Mouse (Mus musculus) hindbrain, embryonic 14.5 days (tissue): Measurements from ENCODE around the gene Gm17387. TPM values are rescaled to one million over a fixed set of nuclear protein-coding genes. Genes with fewer than 3 reads are reported as not detected.

ENCODE experiments used
- polyA plus RNA-seq: library from polyadenylated mRNA; unstranded; fragments of >200 nt; fragmentation: Nextera tagmentation; extraction: Ambion mirVana; gene quantifications from 2 replicates; pipeline ENCODE4 v1.2.1, GENCODE M21; 2014

Gene Gm17387
- polyA plus RNA-seq, 1 experiment from 2014 or later, result not detected

Other genes with a start within 250 kb of the Gm17387 start
- 0.47 and 0.62 TPM in 2 replicates for gene Syce1, start 241.3 kb upstream of the Gm17387 start, polyA plus RNA-seq
- gene Zfp941, start 207.0 kb upstream of the Gm17387 start, polyA plus RNA-seq, result 33.7 and 33.9 TPM in 2 replicates
- 0.31 TPM in 1 of 2 replicates, not detected in the other for gene Urah, start 194.1 kb upstream of the Gm17387 start, polyA plus RNA-seq
- gene Scgb1c1, start 183.6 kb upstream of the Gm17387 start, polyA plus RNA-seq, result not detected in 2 replicates
- gene Odf3, start 181.3 kb upstream of the Gm17387 start, polyA plus RNA-seq, result 0.14 TPM in 1 of 2 replicates, not detected in the other
- 0.35 TPM in 1 of 2 replicates, not detected in the other for gene Gm45785, start 172.8 kb upstream of the Gm17387 start, polyA plus RNA-seq
- 92.8 and 96.6 TPM in 2 replicates for gene Ric8a, start 172.2 kb upstream of the Gm17387 start, polyA plus RNA-seq
- gene Bet1l, start 171.6 kb upstream of the Gm17387 start, polyA plus RNA-seq, result 40.1 and 50.5 TPM in 2 replicates
- gene Psmd13, start 147.2 kb upstream of the Gm17387 start, polyA plus RNA-seq, result 177 and 185 TPM in 2 replicates
- 44.4 and 47.5 TPM in 2 replicates for gene Sirt3, start 146.8 kb upstream of the Gm17387 start, polyA plus RNA-seq
- not detected in 2 replicates for gene Cox8b, start 128.7 kb upstream of the Gm17387 start, polyA plus RNA-seq
- gene Nlrp6, start 108.2 kb upstream of the Gm17387 start, polyA plus RNA-seq, result 0.60 and 1.4 TPM in 2 replicates
- gene Pgghg, start 87.7 kb upstream of the Gm17387 start, polyA plus RNA-seq, result 8.2 and 9.2 TPM in 2 replicates
- 0.55 TPM in 1 of 2 replicates, not detected in the other for gene Ifitm5, start 78.8 kb upstream of the Gm17387 start, polyA plus RNA-seq
- gene Gm45717, start 73.2 kb upstream of the Gm17387 start, polyA plus RNA-seq, result not detected in 2 replicates
- gene Ifitm2, start 73.1 kb upstream of the Gm17387 start, polyA plus RNA-seq, result 201 and 234 TPM in 2 replicates
- gene Ifitm1, start 61.9 kb upstream of the Gm17387 start, polyA plus RNA-seq, result 16.8 and 21.9 TPM in 2 replicates
- 28.3 and 45.1 TPM in 2 replicates for gene Ifitm3, start 18.4 kb upstream of the Gm17387 start, polyA plus RNA-seq
- gene Ifitm6, start 11.2 kb upstream of the Gm17387 start, polyA plus RNA-seq, result 0.95 and 1.1 TPM in 2 replicates
- gene B4galnt4, start 32.0 kb downstream of the Gm17387 start, polyA plus RNA-seq, result 38.4 and 41.5 TPM in 2 replicates
- gene Pkp3, start 49.1 kb downstream of the Gm17387 start, polyA plus RNA-seq, result not detected in 2 replicates
- gene Sigirr, start 71.4 kb downstream of the Gm17387 start, polyA plus RNA-seq, result 2.5 and 3.1 TPM in 2 replicates
- gene Ano9, start 88.7 kb downstream of the Gm17387 start, polyA plus RNA-seq, result 0.27 and 0.32 TPM in 2 replicates
- gene Ptdss2, start 93.3 kb downstream of the Gm17387 start, polyA plus RNA-seq, result 86.1 and 92.0 TPM in 2 replicates
- 53.5 and 56.1 TPM in 2 replicates for gene Rnh1, start 143.7 kb downstream of the Gm17387 start, polyA plus RNA-seq
- 168 and 187 TPM in 2 replicates for gene Hras, start 164.9 kb downstream of the Gm17387 start, polyA plus RNA-seq
- gene Lrrc56, start 165.0 kb downstream of the Gm17387 start, polyA plus RNA-seq, result 6.6 and 7.6 TPM in 2 replicates
- gene Lmntd2, start 184.9 kb downstream of the Gm17387 start, polyA plus RNA-seq, result 0.20 and 0.66 TPM in 2 replicates
- gene Rassf7, start 186.7 kb downstream of the Gm17387 start, polyA plus RNA-seq, result 20.2 and 23.5 TPM in 2 replicates
- 61.8 and 63.5 TPM in 2 replicates for gene Phrf1, start 199.7 kb downstream of the Gm17387 start, polyA plus RNA-seq
- 1.4 and 1.6 TPM in 2 replicates for gene Irf7, start 237.3 kb downstream of the Gm17387 start, polyA plus RNA-seq
- gene Cdhr5, start 247.7 kb downstream of the Gm17387 start, polyA plus RNA-seq, result not detected in 2 replicates